Mouse (Mus musculus) kidney, postnatal 0 days (tissue): Measurements from ENCODE around the gene Igsf21. TPM values are rescaled to one million over a fixed set of nuclear protein-coding genes. Genes with fewer than 3 reads are reported as not detected.

ENCODE experiments used
- ATAC-seq: fragments of 200-750 bp; cut with Nextera tagmentation; replicated peaks from 2 replicates; pipeline ENCODE4 v1.8.0; 2017; ENCODE audit warnings: low read depth, moderate number of reproducible peaks, moderate TSS enrichment, moderate library complexity; ENCODE audit not compliant: low FRiP score
- DNase-seq: peaks from one replicate; pipeline ENCODE4 v3.0.0-alpha.2; 2016; ENCODE audit warnings: low spot score
- H3K27ac ChIP-seq: fragments of 300-500 bp; sonication (generic); 2 replicates; pipeline ENCODE4 v1.5.1; 2014; ENCODE audit warnings: mild to moderate bottlenecking
- H3K27me3 ChIP-seq: fragments of 300-500 bp; sonication (generic); 2 replicates; pipeline ENCODE4 v1.6.1; 2014; ENCODE audit warnings: low read length, mixed read lengths; ENCODE audit not compliant: insufficient read depth
- H3K36me3 ChIP-seq: fragments of 300-500 bp; sonication (generic); 2 replicates; pipeline ENCODE4 v1.6.1; 2014; ENCODE audit warnings: low read length, mixed read lengths; ENCODE audit not compliant: insufficient read depth
- H3K4me1 ChIP-seq: fragments of 300-500 bp; sonication (generic); replicated peaks from 2 replicates; pipeline ENCODE4 v1.6.1; 2014; ENCODE audit warnings: antibody characterized with exemption, low read length, mixed read lengths; ENCODE audit not compliant: insufficient read depth
- H3K4me2 ChIP-seq: fragments of 300-500 bp; sonication (generic); 2 replicates; pipeline ENCODE4 v1.6.1; 2014; ENCODE audit warnings: mild to moderate bottlenecking, low read length, moderate library complexity, mixed read lengths
- H3K4me3 ChIP-seq: fragments of 300-500 bp; sonication (generic); replicated peaks from 2 replicates; pipeline ENCODE4 v1.5.1; 2014; ENCODE audit warnings: low read depth, low read length
- H3K9ac ChIP-seq: fragments of 300-500 bp; sonication (generic); 2 replicates; pipeline ENCODE4 v1.6.1; 2014; ENCODE audit warnings: low read depth, low read length
- H3K9me3 ChIP-seq: fragments of 300-500 bp; sonication (generic); replicated peaks from 2 replicates; pipeline ENCODE4 v1.6.1; 2016; ENCODE audit warnings: low read length, inconsistent platforms, mixed read lengths
- CTCF ChIP-seq: IDR thresholded peaks from 2 replicates; pipeline ENCODE4 v1.5.1; 2016; ENCODE audit warnings: antibody characterized with exemption, low read depth, mild to moderate bottlenecking, moderate library complexity
- WGBS: fragments of 180-500 bp; shearing (Covaris S2); extraction: QIAGEN DNeasy Blood & Tissue Kit; methylation state at CpG from one replicate; pipeline ENCODE4 v1.1.7; 2014; 5-methylcytosine and 5-hydroxymethylcytosine counted together
- polyA plus RNA-seq: library from polyadenylated mRNA; unstranded; fragments of >200 nt; fragmentation: Nextera tagmentation; extraction: Ambion mirVana; gene quantifications from 2 replicates; pipeline ENCODE4 v1.2.1, GENCODE M21; 2015

Igsf21 gene
- polyA plus RNA-seq, 1 experiment from 2014 or later, result 1.3 TPM

DNA sequence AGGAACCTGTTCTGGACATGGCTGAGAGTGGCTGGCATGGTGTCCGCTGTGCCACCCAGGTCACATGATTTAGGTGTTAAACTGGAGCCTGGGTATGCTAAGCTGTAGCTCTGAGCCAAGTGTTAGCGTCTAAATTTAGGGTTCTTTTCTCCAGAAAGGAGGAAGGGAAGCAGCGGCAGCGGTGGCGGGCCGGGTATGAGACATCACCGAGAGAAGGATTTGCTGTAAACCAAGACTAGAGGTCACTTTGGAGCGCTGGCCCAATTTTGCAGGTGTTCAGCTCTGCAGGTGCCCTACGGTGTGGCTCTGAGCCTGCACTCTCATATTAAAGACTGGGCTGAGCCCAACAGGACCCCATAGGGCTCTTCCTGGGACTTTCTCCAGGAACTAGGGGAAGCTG is 57.0 kb downstream of the Igsf21 start:
- Histone ChIP-seq H3K4me3 (no peak overlapping the region), H3K9ac (no peak overlapping the region), H3K27ac (no peak overlapping the region), H3K4me1 (no peaks in the 10 kb centered on the region), H3K27me3 (no peaks in the 10 kb centered on the region), H3K4me2 (no peak overlapping the region), H3K9me3 (no peaks in the 10 kb centered on the region), H3K36me3 (no peaks in the 10 kb centered on the region)
- no peak for TF ChIP-seq CTCF
- WGBS, result 89% methylated on average over 9 of the region's 9 CpGs
- DNase-seq (no peak), ATAC-seq (no peak)

DNA sequence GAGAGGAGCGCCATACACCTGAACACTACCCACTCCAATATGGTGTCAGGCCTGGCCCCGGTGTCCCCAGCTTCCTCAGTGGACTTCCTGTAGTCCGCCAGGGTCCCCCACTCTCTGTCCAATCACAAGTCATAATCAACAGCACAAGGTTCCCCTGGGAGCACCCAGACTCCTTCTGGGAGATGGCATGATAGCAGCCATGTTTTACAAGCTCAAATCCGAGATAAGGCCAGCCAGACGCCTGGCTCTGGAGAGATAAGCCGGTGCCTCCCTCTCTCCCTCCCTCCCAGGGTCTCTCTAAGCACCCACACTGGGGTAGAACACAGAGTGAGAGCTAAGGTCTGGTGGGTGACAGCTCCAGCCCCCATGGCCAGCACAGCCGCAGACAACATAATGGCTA is 58.0 kb downstream of the Igsf21 start:
- H3K4me3 ChIP-seq, result no peak overlapping the region
- DNase-seq, result no peak
- no peak for ATAC-seq
- no peaks in the 10 kb centered on the region for H3K9me3 ChIP-seq
- 70% methylated on average over 7 of the region's 7 CpGs for WGBS
- no peak overlapping the region for H3K27ac ChIP-seq
- TF ChIP-seq CTCF, result no peak
- H3K9ac ChIP-seq, result no peak overlapping the region
- H3K36me3 ChIP-seq, result no peaks in the 10 kb centered on the region
- H3K4me2 ChIP-seq, result no peak overlapping the region
- H3K27me3 ChIP-seq, result no peaks in the 10 kb centered on the region
- H3K4me1 ChIP-seq, result no peaks in the 10 kb centered on the region

DNA sequence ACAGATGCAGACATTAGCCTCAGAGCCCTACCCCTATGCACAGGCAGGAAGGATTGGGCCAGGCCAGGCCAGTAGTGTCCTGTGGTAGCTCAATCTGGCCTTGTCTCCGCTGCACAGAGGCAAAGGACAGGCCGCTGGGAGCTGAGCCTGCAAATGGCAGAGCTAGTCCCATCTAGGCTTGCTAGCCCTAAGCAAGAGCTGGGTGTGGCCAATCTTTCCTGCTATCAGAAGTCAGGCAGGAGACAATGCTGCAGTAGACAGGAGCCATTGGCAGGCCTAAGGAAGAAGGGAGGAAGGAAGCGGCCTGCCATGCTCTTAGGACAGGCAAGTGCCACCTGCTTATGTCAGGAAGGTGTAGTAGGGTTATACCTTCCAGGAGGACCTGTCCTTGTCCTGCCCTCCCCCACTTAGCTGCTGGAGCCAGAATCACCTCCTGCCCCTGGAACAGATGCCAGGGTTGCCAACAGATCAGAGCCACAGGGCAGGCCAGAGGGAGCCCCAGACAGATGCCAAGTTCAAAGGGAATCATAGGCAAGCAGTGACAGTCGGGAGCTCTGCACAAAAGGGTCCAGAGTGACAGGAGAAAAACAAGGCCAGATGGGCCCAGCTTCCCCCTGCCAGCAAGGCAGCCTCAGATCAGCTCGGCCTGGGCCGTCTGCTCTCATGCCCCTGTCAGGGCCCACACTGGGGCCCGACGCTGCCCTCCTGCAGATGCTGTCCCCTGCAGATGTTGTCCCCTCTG is 59.0 kb downstream of the Igsf21 start:
- H3K4me1 ChIP-seq, result no peaks in the 10 kb centered on the region
- H3K27me3 ChIP-seq, result no peaks in the 10 kb centered on the region
- H3K9ac ChIP-seq, result no peak overlapping the region
- H3K4me3 ChIP-seq, result no peak overlapping the region
- H3K27ac ChIP-seq, result no peak overlapping the region
- H3K36me3 ChIP-seq, result no peaks in the 10 kb centered on the region
- H3K4me2 ChIP-seq, result no peak overlapping the region
- H3K9me3 ChIP-seq, result no peaks in the 10 kb centered on the region
- DNase-seq (no peak), ATAC-seq (no peak)
- WGBS, result 77% methylated on average over 8 of the region's 8 CpGs
- no peak for TF ChIP-seq CTCF

DNA sequence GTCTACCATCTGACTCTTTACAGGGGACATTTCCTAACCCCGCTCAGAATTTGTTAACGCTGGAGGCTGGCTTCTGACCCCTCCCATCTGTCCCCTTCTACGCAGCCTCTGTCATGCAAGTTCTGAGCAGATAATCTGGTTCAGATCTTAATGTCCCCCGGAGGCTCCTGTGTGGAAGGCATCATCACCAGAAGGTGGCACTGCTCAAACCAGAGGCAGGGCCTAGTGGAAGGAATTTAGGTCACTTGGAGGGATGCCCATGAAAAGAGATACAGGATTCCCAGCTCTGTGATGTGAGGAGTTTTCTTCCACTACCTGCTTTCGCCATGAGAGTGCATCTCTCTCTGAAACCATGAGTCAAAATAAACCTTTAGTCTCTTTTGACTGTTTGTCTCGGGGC is 67.0 kb downstream of the Igsf21 start:
- Histone ChIP-seq H3K4me1 (no peaks in the 10 kb centered on the region), H3K9ac (no peak overlapping the region), H3K4me3 (no peak overlapping the region), H3K36me3 (no peaks in the 10 kb centered on the region), H3K27ac (no peak overlapping the region), H3K4me2 (no peak overlapping the region), H3K27me3 (no peaks in the 10 kb centered on the region), H3K9me3 (no peaks in the 10 kb centered on the region)
- TF ChIP-seq CTCF, result peak; percentile 54; the same call in 1 of the 2 replicates
- ATAC-seq, result no peak
- DNase-seq, result no peak
- WGBS, result 63% methylated on average over 6 of the region's 6 CpGs

DNA sequence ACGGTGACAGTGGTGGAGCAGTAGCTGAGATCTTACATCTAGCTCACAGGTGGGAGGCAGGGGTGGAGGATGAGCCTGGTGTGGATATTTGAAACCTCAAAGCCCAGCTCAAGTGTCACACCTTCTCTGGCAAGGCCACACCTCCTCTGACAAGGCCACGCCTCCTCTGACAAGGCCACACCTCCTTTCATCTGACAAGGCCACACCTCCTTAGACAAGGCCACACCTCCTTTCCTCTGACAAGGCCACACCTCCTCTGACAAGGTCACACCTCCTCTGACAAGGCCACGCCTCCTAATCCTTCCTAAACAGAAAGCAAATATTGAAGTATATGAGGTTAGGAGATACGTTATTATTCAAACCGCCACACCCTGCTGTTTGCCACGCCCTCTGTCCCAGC is 69.5 kb downstream of the Igsf21 start:
- Histone ChIP-seq H3K36me3 (no peaks in the 10 kb centered on the region), H3K27me3 (no peaks in the 10 kb centered on the region), H3K9me3 (no peaks in the 10 kb centered on the region), H3K4me3 (no peak overlapping the region), H3K9ac (no peak overlapping the region), H3K4me2 (no peak overlapping the region), H3K27ac (no peak overlapping the region), H3K4me1 (no peaks in the 10 kb centered on the region)
- ATAC-seq (no peak), DNase-seq (no peak)
- no peak for TF ChIP-seq CTCF
- WGBS, result 84% methylated on average over 6 of the region's 6 CpGs

DNA sequence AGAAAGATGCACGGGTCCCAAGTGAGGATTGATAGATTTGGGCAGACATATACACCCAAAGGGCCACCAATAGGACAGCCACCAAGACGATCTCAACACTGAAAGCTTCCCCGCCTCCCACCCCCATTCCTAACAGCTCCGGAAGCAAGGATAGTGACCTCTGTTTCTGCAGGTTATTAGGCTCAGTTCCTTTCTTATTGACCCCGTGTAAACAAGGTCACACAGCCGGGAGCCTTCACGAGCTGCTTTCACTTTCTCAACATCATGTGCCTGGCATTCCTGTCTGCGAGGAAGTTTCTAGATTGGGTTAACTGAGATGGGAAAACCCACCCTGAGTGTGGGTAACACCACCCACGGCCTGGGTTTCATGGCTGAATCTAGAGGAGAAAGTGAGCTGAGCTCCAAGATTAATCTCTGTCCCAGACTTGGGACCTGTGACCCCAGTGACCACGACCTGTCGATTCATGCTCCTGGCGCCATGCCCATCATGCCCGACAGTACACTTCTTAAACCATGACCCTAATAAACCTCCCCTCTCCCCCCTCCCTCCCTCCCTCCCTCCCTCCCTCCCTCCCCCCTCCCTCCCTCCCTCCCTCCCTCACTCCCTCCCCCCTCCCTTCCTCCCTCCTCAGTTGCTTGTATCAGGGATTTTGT is 72.7 kb downstream of the Igsf21 start:
- Histone ChIP-seq H3K4me2 (peak overlapping the region; percentile 5; the same call in 1 of the 2 replicates), H3K9ac (no peak overlapping the region), H3K4me1 (no peaks in the 10 kb centered on the region), H3K27me3 (no peaks in the 10 kb centered on the region), H3K36me3 (no peaks in the 10 kb centered on the region), H3K27ac (no peak overlapping the region), H3K4me3 (no peak overlapping the region), H3K9me3 (no peaks in the 10 kb centered on the region)
- no peak for DNase-seq
- WGBS, result 23% methylated on average over 13 of the region's 13 CpGs
- TF ChIP-seq CTCF, result no peak
- no peak for ATAC-seq
